Mouse (Mus musculus) small intestine, adult 2 months (tissue): ENCODE results near the gene Wfikkn2. TPM values are rescaled to one million over a fixed set of nuclear protein-coding genes. Genes with fewer than 3 reads are reported as not detected.

Experiments used
- H3K27ac ChIP-seq: fragments of 200-500 bp; 2 replicates; pipeline ENCODE4 v1.5.1; 2012; ENCODE audit warnings: low read depth, low read length, control low read depth, inconsistent platforms; ENCODE audit not compliant: insufficient read depth
- H3K27me3 ChIP-seq: fragments of 200-500 bp; 2 replicates; pipeline ENCODE4 v1.6.1; 2012; ENCODE audit warnings: mild to moderate bottlenecking, moderate library complexity, low read length, inconsistent platforms; ENCODE audit not compliant: control insufficient read depth, insufficient read depth
- H3K36me3 ChIP-seq: fragments of 200-500 bp; 2 replicates; pipeline ENCODE4 v1.6.1; 2012; ENCODE audit warnings: mild to moderate bottlenecking, low read length, control low read depth, inconsistent platforms; ENCODE audit not compliant: control insufficient read depth, insufficient read depth
- H3K4me1 ChIP-seq: fragments of 200-500 bp; 2 replicates; pipeline ENCODE4 v1.6.1; 2012; ENCODE audit warnings: low read length, inconsistent platforms, mixed read lengths; ENCODE audit not compliant: control insufficient read depth, insufficient read depth, insufficient read length
- H3K4me3 ChIP-seq: fragments of 200-500 bp; 2 replicates; pipeline ENCODE4 v1.5.1; 2012; ENCODE audit warnings: low read depth, mild to moderate bottlenecking, control low read depth, inconsistent platforms, low read length, moderate library complexity
- CTCF ChIP-seq: fragments of 200-500 bp; IDR thresholded peaks from 2 replicates; pipeline ENCODE4 v1.5.1; 2012; ENCODE audit warnings: low read depth, mild to moderate bottlenecking, control low read depth, inconsistent platforms, low read length, moderate library complexity, mixed read lengths; ENCODE audit not compliant: insufficient replicate concordance, insufficient read length; ENCODE audit errors: extremely low read depth
- POLR2A ChIP-seq: fragments of 200-500 bp; IDR thresholded peaks from 2 replicates; pipeline ENCODE4 v1.6.1; 2012; ENCODE audit warnings: low read depth, mild to moderate bottlenecking, control low read depth, inconsistent platforms, low read length, moderate library complexity
- WGBS: fragments of 180-500 bp; shearing (Covaris S2); methylation state at CpG from one replicate; pipeline ENCODE4 v1.1.7; 2018; 5-methylcytosine and 5-hydroxymethylcytosine counted together
- polyA plus RNA-seq: library from polyadenylated mRNA; depleted of rRNA; stranded (reverse); fragments of >200 nt; gene quantifications from 2 replicates; pipeline ENCODE4 v1.2.3, GENCODE M21; 2012

Wfikkn2 gene
- polyA plus RNA-seq, 1 experiment, result 0.82 TPM

GRCm38 (mm10) chr11:94211124-94211603, 34.6 kb downstream of the Wfikkn2 start, which contains the start of gene Tob1:
Gene Tob1, plus strand, starts transcription at chr11:94211454.
- WGBS, result under 1% methylated on average over 54 of the region's 55 CpGs
- Histone ChIP-seq H3K27me3 (no peaks in the 10 kb centered on the region), H3K27ac (peak within 1 kb of the TSS; percentile 98), H3K4me1 (peaks cover 2% of the 10 kb centered on the region; the same call in 1 of the 2 replicates), H3K36me3 (peaks cover 18% of the 10 kb centered on the region), H3K4me3 (peak within 1 kb of the TSS; percentile 78)
- TF ChIP-seq POLR2A (peak; percentile 100), CTCF (no peak)

GRCm38 (mm10) chr11:94210191-94211086, 35.4 kb downstream of the Wfikkn2 start:
- TF ChIP-seq POLR2A (peak; percentile 78), CTCF (no peak)
- WGBS, result under 1% methylated on average over 53 of the region's 56 CpGs
- Histone ChIP-seq H3K4me1 (peaks cover 2% of the 10 kb centered on the region; the same call in 1 of the 2 replicates), H3K36me3 (peaks cover 15% of the 10 kb centered on the region), H3K27ac (peak overlapping the region; percentile 98), H3K27me3 (no peaks in the 10 kb centered on the region), H3K4me3 (peak overlapping the region; percentile 72)

GRCm38 (mm10) chr11:94209695-94210131, 36.1 kb downstream of the Wfikkn2 start:
- Histone ChIP-seq H3K36me3 (peaks cover 14% of the 10 kb centered on the region), H3K27ac (peak overlapping the region; percentile 95), H3K4me1 (peaks cover 2% of the 10 kb centered on the region; the same call in 1 of the 2 replicates), H3K4me3 (peak overlapping the region; percentile 58), H3K27me3 (no peaks in the 10 kb centered on the region)
- TF ChIP-seq POLR2A (no peak; the same call in 1 of the 2 replicates), CTCF (no peak)
- 3% methylated on average over 14 of the region's 14 CpGs for WGBS

- no peak for TF ChIP-seq POLR2A
- no peak for TF ChIP-seq CTCF
- peak overlapping the region; percentile 28; the same call in 1 of the 2 replicates for H3K27ac ChIP-seq
- H3K36me3 ChIP-seq, result peaks cover 8% of the 10 kb centered on the region
- no peak overlapping the region for H3K4me3 ChIP-seq
- H3K27me3 ChIP-seq, result no peaks in the 10 kb centered on the region
- 42% methylated on average over 8 of the region's 8 CpGs for WGBS
- peaks cover 2% of the 10 kb centered on the region; the same call in 1 of the 2 replicates for H3K4me1 ChIP-seq
Measured at GRCm38 (mm10) chr11:94208811-94209675, 36.8 kb downstream of the Wfikkn2 start.

- H3K4me3 ChIP-seq, result no peak overlapping the region
- no peak overlapping the region for H3K27ac ChIP-seq
- H3K36me3 ChIP-seq, result no peaks in the 10 kb centered on the region
- 84% methylated on average over 10 of the region's 10 CpGs for WGBS
- H3K27me3 ChIP-seq, result no peaks in the 10 kb centered on the region
- TF ChIP-seq POLR2A (no peak), CTCF (no peak)
- peaks cover 13% of the 10 kb centered on the region; the same call in 1 of the 2 replicates for H3K4me1 ChIP-seq
Measured at GRCm38 (mm10) chr11:94206398-94207114, 39.2 kb downstream of the Wfikkn2 start.

DNA sequence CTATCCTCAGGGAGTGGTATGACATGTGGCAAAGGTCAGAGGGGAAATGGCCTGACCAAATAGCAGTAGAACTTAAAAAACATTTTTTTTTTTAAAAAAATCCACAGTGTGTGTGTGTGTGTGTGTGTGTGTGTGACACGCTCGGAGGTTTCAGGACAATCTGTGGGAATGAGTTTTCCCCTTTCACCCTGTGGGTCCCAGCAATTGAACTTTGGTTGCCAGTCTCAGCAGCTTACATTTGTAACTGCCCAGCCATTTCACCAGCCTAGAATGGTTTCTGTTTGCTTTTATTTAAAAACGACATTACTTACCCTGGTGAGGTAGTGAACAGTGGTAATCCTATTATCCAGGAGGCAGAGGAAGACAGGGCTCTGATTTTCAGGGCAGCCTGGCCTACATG, 42.7 kb downstream of the Wfikkn2 start:
- no peaks in the 10 kb centered on the region for H3K27me3 ChIP-seq
- no peak overlapping the region for H3K4me3 ChIP-seq
- 67% methylated on average over 3 of the region's 3 CpGs for WGBS
- TF ChIP-seq CTCF, result no peak
- no peak for TF ChIP-seq POLR2A
- H3K4me1 ChIP-seq, result peaks cover 24% of the 10 kb centered on the region
- no peak overlapping the region for H3K27ac ChIP-seq
- H3K36me3 ChIP-seq, result no peaks in the 10 kb centered on the region
